Mouse (Mus musculus) liver, embryonic 16.5 days (tissue): Measurements from ENCODE around the gene Usf2. TPM values are rescaled to one million over a fixed set of nuclear protein-coding genes. Genes with fewer than 3 reads are reported as not detected.

Experiments
- ATAC-seq: fragments of 200-750 bp; cut with Nextera tagmentation; 2 replicates; pipeline ENCODE4 v1.8.0; 2017; ENCODE audit warnings: low read depth, mild to moderate bottlenecking, moderate number of reproducible peaks, moderate library complexity
- H3K27ac ChIP-seq: fragments of 300-500 bp; sonication (generic); 2 replicates; pipeline ENCODE4 v1.5.1; 2014; ENCODE audit warnings: mild to moderate bottlenecking, low read length
- H3K27me3 ChIP-seq: fragments of 300-500 bp; sonication (generic); 2 replicates; pipeline ENCODE4 v1.6.1; 2014; ENCODE audit warnings: low read depth, low read length, mixed read lengths; ENCODE audit not compliant: control insufficient read depth, insufficient read depth
- H3K36me3 ChIP-seq: fragments of 300-500 bp; sonication (generic); 2 replicates; pipeline ENCODE4 v1.6.1; 2014; ENCODE audit warnings: mild to moderate bottlenecking; ENCODE audit not compliant: control insufficient read depth, insufficient read depth
- H3K4me1 ChIP-seq: fragments of 300-500 bp; sonication (generic); 2 replicates; pipeline ENCODE4 v1.6.1; 2014; ENCODE audit warnings: low read depth, low read length, mixed read lengths; ENCODE audit not compliant: control insufficient read depth
- H3K4me2 ChIP-seq: fragments of 300-500 bp; sonication (generic); 2 replicates; pipeline ENCODE4 v1.6.1; 2014; ENCODE audit warnings: low read depth, low read length, mixed read lengths
- H3K4me3 ChIP-seq: fragments of 300-500 bp; sonication (generic); 2 replicates; pipeline ENCODE4 v1.5.1; 2014; ENCODE audit warnings: low read depth, mild to moderate bottlenecking, low read length
- H3K9ac ChIP-seq: fragments of 300-500 bp; sonication (generic); 2 replicates; pipeline ENCODE4 v1.6.1; 2014; ENCODE audit warnings: low read depth, low read length
- H3K9me3 ChIP-seq: fragments of 300-500 bp; sonication (generic); replicated peaks from 2 replicates; pipeline ENCODE4 v1.6.1; 2016; ENCODE audit warnings: low read length; ENCODE audit not compliant: control insufficient read depth
- WGBS: fragments of 180-500 bp; shearing (Covaris S2); extraction: QIAGEN DNeasy Blood & Tissue Kit; methylation state at CpG from one replicate; pipeline ENCODE4 v1.1.7; 2014; ENCODE audit not compliant: insufficient replicate concordance; 5-methylcytosine and 5-hydroxymethylcytosine counted together
- polyA plus RNA-seq: library from polyadenylated mRNA; unstranded; fragments of >200 nt; fragmentation: Nextera tagmentation; extraction: Ambion mirVana; gene quantifications from 2 replicates; pipeline ENCODE4 v1.2.1, GENCODE M21; 2015

The Usf2 gene
- polyA plus RNA-seq, 1 experiment from 2014 or later: 7.9 TPM

DNA sequence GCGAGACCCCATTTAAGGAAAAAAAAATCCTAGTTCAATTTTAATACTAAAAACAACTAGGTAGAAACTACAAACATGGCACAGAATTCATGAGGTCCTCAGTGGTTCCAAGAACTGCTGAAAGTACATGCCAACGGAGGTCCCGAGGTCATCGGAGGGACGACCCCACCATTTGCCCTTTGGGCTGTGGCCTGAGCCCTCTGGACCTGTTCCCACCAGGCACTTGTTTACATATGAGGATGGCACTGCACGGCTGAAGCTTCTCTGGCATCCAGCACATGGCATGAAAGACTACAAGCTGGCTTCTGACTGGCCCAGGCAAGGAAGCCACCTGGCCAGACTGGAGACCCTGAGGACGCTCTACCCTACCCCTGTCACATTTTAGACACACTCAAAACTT lies 7.8 kb upstream of the Usf2 start:
- no peaks in the 10 kb centered on the region for H3K9me3 ChIP-seq

DNA sequence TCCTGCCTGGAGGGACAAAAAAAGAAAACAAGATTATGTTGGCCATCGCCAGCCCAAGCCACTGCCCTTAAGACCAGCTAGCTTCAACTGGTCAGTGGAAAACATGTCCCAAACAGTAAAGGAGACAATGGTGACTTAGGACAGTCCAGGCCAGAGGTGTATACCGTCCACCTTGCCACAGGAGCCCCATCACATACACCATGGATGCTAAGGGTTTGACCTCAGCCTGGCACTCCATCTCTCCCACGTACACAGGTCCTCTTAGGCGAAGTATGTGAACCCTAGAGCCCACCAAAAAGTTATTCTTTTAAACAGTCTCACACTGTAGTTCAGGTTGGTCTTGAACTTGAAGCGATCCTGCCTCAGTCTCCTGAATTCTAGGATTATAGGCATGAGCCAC lies 6.3 kb upstream of the Usf2 start:
- H3K27ac ChIP-seq: no peak overlapping the region
- no peak overlapping the region for H3K4me3 ChIP-seq
- H3K4me2 ChIP-seq: no peak overlapping the region
- no peaks in the 10 kb centered on the region for H3K36me3 ChIP-seq
- ATAC-seq: no peak
- no peaks in the 10 kb centered on the region for H3K27me3 ChIP-seq
- no peak overlapping the region for H3K9ac ChIP-seq
- H3K4me1 ChIP-seq: peaks cover 10% of the 10 kb centered on the region
- H3K9me3 ChIP-seq: no peaks in the 10 kb centered on the region
- 65% methylated on average over 5 of the region's 5 CpGs for WGBS

More for the DNA sequence above, 7.8 kb upstream of the Usf2 start:
- Histone ChIP-seq H3K4me1 (peaks cover 3% of the 10 kb centered on the region; the same call in 1 of the 2 replicates), H3K4me2 (no peak overlapping the region), H3K27me3 (no peaks in the 10 kb centered on the region), H3K9ac (no peak overlapping the region), H3K27ac (no peak overlapping the region), H3K4me3 (no peak overlapping the region), H3K36me3 (no peaks in the 10 kb centered on the region)
- no peak for ATAC-seq
- WGBS: 81% methylated on average over 7 of the region's 7 CpGs

DNA sequence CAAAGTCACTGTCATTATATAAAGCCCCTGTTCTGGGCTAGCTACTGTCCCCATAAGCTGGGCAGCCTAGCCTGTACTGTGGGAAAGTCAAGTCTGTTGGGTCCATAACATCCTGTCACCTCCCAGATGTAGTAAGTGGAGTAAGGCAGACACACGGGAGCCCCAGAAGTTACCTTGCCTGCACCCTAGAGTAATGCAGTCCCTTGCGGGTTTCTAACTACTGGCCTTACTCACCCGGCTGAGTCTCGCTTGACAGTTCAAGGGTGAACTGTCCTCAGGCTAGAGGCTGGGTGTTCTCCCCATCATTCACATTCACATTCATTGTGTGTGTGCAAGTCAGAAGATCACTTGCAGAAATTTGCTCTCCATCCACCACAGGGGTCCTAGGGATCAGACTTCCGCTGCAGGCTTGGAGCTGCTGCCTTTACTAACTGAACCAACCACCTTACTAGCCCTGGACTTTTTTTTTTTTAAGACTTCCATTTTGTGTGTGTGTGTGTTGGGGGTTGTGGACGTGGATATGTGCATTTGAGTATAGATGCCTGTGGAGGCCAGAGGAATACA lies 3.3 kb upstream of the Usf2 start:
- no peaks in the 10 kb centered on the region for H3K27me3 ChIP-seq
- no peak overlapping the region for H3K27ac ChIP-seq
- ATAC-seq: no peak
- H3K4me3 ChIP-seq: no peak overlapping the region
- no peak overlapping the region for H3K9ac ChIP-seq
- no peaks in the 10 kb centered on the region for H3K9me3 ChIP-seq
- no peaks in the 10 kb centered on the region for H3K36me3 ChIP-seq
- WGBS: 80% methylated on average over 6 of the region's 6 CpGs
- peaks cover 22% of the 10 kb centered on the region for H3K4me1 ChIP-seq
- no peak overlapping the region for H3K4me2 ChIP-seq

DNA sequence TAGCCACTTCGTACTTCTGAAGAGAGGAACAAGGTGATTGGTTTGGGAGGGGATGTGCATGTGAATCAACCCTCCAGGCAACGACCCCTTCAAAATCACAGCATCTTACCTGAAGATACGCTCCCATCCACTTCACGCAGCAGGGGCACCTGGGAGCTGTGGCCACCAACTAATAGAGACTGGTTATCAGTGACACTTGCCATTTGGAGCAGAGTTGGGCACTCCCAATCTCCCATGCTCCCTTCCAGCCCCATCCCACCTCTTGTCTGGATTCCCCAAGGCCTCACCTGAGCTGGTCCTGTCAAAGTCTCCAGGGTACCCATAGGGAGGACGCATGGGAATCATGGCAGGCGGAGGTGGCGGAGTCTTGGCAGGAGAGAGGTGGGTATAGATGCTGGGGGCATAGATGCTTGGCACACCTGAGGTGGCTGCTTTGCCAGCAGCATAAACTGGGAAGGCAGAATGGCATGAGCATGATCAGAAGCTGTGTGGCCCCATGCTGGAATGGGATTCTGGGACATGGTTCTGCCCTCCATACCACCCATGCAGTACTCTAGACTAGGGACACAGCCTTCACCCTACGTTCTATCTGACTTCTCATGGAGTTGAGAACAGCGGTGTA lies 2.4 kb upstream of the Usf2 start:
- Histone ChIP-seq H3K4me1 (peaks cover 25% of the 10 kb centered on the region), H3K4me2 (no peak overlapping the region), H3K9me3 (no peaks in the 10 kb centered on the region), H3K27ac (no peak overlapping the region), H3K4me3 (no peak overlapping the region), H3K36me3 (peaks cover 7% of the 10 kb centered on the region; the same call in 1 of the 2 replicates), H3K9ac (no peak overlapping the region), H3K27me3 (no peaks in the 10 kb centered on the region)
- no peak for ATAC-seq
- 85% methylated on average over 9 of the region's 9 CpGs for WGBS

DNA sequence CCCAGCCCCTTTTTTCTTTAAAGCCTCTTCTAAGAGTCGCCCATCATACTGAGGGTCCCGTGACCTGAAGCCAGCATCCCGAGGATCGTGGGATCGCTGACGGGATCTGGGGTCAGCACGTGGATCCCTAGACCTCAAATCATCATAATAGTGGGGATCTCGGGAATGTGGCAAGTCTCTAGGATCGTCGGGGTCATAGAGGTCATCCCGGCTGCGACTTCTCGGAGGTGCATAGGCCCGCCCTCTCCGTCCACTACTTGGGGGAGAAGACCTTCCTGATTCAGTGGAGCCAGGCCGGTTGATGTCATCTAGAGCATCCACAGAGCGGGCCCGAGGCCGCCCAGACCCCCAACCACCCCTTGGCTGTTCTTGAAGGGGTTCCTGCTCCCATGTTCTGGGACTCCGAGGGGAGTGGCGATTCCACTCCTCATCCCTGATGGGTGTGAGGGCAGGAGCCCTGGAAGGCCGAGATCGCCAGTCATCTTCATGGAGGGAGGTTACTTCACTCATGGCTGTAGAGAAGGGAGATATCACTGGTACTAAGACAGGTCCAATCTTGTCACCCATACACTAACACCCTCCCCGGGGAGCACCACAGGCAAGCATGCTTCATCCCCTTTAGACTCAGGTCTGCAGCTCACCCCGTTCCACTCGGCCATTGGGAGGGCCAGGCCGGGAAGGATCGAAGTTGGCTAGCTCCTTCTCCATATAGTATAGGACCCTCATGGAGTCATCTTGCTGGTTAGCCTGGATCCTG lies 1.7 kb upstream of the Usf2 start:
- no peak for ATAC-seq
- Histone ChIP-seq H3K9ac (peak overlapping the region; percentile 96), H3K4me3 (peak overlapping the region; percentile 89), H3K4me2 (peak overlapping the region; percentile 88), H3K9me3 (no peaks in the 10 kb centered on the region), H3K27ac (no peak overlapping the region), H3K36me3 (peaks cover 12% of the 10 kb centered on the region; the same call in 1 of the 2 replicates), H3K4me1 (peaks cover 22% of the 10 kb centered on the region), H3K27me3 (no peaks in the 10 kb centered on the region)
- 80% methylated on average over 28 of the region's 28 CpGs for WGBS

DNA sequence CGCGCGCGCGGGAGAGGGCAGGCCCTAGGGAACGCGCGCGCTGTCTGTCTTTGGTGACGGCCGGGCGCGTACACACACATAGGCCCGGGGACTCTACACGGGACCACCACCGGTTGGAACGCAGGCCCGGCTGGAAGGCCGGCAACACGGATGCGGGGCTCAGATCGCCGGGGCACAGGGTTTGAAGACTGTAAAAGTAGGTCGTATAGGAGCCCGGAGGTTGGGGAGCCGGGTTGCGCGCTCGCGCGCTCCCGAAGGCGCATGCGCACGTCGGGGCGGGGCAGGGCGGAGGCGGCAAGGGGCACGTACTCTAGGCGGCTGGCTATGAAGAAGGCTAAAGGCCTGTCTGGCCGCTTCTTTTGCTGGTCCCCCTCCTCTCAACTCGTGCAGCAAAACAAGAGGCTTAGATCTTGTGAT lies 772 bp upstream of the Usf2 start:
- Histone ChIP-seq H3K4me2 (peak overlapping the region; percentile 88), H3K4me3 (peak overlapping the region; percentile 89), H3K36me3 (peaks cover 20% of the 10 kb centered on the region), H3K4me1 (peaks cover 22% of the 10 kb centered on the region), H3K27ac (peak overlapping the region; percentile 94), H3K9ac (peak overlapping the region; percentile 96), H3K9me3 (no peaks in the 10 kb centered on the region), H3K27me3 (no peaks in the 10 kb centered on the region)
- WGBS: under 1% methylated on average over 40 of the region's 43 CpGs
- ATAC-seq: peak; percentile 73

DNA sequence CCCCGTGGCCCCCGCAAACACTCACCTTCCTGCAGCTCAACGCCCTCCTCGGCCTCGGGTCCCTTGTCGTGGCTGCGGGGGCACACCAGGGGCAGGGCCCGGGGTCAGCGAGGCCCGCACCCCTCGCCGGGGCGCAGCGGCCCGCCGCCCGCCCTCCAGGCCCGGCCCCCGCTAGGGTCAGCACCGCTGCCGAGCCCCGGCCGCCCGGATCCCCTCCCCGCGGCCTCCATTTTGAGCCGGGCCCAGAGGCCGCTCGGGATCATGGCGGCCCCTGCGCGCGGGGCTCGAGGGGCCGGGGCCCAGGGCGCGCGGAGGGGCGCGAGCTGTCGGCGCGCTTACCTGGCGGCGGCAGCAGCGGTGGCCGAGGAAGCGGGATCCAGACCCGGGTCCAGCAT lies 249 bp downstream of the Usf2 start:
- H3K4me2 ChIP-seq: peak overlapping the region; percentile 88
- peak overlapping the region; percentile 89 for H3K4me3 ChIP-seq
- peak; percentile 6; the same call in 1 of the 2 replicates for ATAC-seq
- H3K27me3 ChIP-seq: no peaks in the 10 kb centered on the region
- H3K27ac ChIP-seq: peak overlapping the region; percentile 94
- peaks cover 22% of the 10 kb centered on the region for H3K4me1 ChIP-seq
- WGBS: 0% methylated on average over 32 of the region's 49 CpGs
- H3K36me3 ChIP-seq: peaks cover 25% of the 10 kb centered on the region
- H3K9me3 ChIP-seq: no peaks in the 10 kb centered on the region
- H3K9ac ChIP-seq: peak overlapping the region; percentile 96

DNA sequence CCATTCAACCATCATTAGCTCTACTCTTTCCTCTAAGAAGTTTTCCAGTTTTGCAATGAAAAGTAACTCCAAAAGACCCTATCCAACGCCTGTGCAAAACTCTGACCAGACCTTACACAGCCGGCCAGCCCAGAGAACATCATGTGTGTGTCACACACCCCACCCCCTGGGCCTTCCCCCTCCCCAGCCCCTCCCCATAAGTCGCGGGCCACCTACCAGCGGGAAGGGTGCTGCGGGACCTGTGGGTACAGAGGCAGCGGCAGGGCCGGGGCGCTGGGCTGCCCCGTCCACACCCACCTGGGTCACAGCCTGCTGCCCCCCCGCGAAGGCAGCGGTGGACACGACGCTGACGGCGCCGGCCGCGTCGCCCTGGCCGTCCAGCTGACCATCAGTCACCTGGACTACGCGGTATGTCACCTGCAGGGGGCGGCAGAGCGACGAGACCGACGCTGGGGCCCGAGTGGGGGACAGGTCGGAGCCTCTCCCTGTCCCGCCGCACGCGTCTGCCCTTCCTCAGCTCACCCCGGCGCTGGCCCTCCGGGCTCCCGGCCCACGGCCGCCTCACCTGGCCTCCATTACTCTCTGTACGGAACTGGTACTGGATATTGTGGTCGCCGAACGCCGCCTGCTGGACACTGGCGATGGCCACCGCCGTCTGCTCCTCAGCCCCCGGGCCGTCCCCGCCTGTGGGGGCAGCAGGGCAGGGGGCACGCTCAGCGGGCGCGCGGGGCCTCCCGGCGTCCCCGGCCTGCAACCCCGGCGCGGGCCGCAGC lies 833 bp downstream of the Usf2 start:
- peak overlapping the region; percentile 96 for H3K9ac ChIP-seq
- under 1% methylated on average over 64 of the region's 64 CpGs for WGBS
- H3K4me1 ChIP-seq: peaks cover 22% of the 10 kb centered on the region
- peak overlapping the region; percentile 89 for H3K4me3 ChIP-seq
- H3K27me3 ChIP-seq: no peaks in the 10 kb centered on the region
- peak overlapping the region; percentile 88 for H3K4me2 ChIP-seq
- ATAC-seq: peak; percentile 64
- peak overlapping the region; percentile 94 for H3K27ac ChIP-seq
- H3K36me3 ChIP-seq: peaks cover 25% of the 10 kb centered on the region
- no peaks in the 10 kb centered on the region for H3K9me3 ChIP-seq
